Mouse (Mus musculus): ENCODE data around the gene Fbxl8. TPM values are rescaled to one million over a fixed set of nuclear protein-coding genes. Genes with fewer than 3 reads are reported as not detected.

Gene Fbxl8
- polyA plus RNA-seq, 1 experiment from 2014 or later, result 4.9 TPM

DNA sequence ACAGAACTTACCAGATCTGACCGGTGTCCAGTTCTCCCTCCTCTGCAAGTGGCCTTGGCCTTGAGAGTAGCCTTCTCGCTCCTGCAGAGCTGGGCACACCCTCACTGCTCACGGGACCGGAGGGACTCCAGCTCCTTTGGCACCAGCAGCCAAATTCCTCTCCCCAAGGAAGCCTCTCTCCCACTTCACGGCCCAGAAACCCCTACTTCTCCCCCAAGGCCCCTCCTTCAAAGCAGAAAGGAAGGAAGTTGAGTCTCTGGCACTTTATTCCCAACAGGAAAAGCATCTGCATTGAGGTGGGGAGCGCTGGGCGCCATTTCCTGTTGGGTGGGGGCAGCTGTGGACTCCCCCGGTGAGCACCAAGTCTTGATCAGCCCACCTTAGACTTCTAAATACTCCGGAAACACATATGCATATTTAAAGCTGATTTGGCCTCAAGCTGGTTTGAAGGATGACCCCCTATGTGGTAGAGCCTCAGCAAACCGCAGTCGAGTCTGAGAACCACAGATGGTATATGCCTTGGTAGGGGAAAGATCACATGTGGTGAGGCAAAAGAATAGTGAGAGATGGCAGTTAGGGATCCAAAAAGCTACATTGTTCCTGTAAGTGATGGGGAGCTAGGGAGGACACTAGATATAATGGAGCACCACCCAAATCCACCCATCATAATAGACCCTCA, 31.6 kb downstream of the Fbxl8 start, which contains the start of gene Exoc3l:
Gene Exoc3l (minus strand): TSS at position 207 of the 679 bp plus-strand sequence.
- peak within 1 kb of the TSS; percentile 12 for H3K9ac ChIP-seq (ENCODE audit: low read length)
- H3K4me2 ChIP-seq (ENCODE audit: low read depth, low read length), result peak within 1 kb of the TSS; percentile 98
- WGBS, result 46% methylated on average over 11 of the region's 11 CpGs
- H3K4me1 ChIP-seq (replicated peaks; ENCODE audit: control insufficient read depth, insufficient read depth, low read length), result peaks cover 17% of the 10 kb centered on the region
- ATAC-seq (ENCODE audit: low read depth), result peak; percentile 10; the same call in 1 of the 2 replicates
- peak within 1 kb of the TSS; percentile 83 for H3K4me3 ChIP-seq (ENCODE audit: low read length)
- H3K27me3 ChIP-seq (ENCODE audit: control insufficient read depth, insufficient read depth, low read depth, low read length), result no peaks in the 10 kb centered on the region
- H3K27ac ChIP-seq (ENCODE audit: low read length), result peak within 1 kb of the TSS; percentile 78
- H3K36me3 ChIP-seq (ENCODE audit: control insufficient read depth, insufficient read depth, low read length), result peaks cover 10% of the 10 kb centered on the region
- no peaks in the 10 kb centered on the region for H3K9me3 ChIP-seq (ENCODE audit: control insufficient read depth, low read length)

DNA sequence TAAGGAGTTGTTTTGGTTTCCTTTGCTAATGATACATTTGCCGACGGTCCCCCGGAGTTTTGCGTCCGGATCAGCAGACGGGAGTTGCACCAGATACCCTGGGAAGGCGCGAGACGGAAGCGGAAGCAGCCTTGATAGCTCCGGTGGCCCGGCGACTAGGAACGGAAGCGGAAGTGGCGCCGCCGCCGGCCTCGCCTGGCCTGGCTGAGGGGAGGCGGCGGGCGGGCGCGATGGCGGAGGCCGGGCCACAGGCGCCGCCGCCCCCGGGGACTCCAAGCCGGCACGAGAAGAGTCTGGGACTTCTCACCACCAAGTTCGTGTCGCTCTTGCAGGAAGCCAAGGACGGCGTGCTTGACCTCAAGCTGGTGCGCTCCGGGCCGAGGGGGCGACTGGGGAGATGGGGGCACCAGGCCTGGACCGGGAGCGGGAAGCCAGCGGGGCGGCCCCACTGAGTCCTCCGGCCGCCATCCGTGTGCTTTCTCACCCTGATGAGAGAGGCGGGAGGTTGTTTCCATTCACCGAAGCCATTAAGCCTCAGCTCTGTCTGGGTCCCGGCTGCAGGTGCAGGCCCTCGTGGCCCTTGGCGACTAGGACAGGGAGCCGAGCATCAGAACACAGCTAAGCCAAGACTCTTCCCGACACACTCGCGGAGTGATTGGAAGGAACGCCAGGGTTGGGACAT, 33.2 kb downstream of the Fbxl8 start, which contains the start of gene E2f4:
Gene E2f4 (plus strand): TSS at position 153 of the 682 bp plus-strand sequence.
- peak within 1 kb of the TSS; percentile 78 for H3K27ac ChIP-seq (ENCODE audit: low read length)
- WGBS, result under 1% methylated on average over 50 of the region's 58 CpGs
- H3K27me3 ChIP-seq (ENCODE audit: control insufficient read depth, insufficient read depth, low read depth, low read length), result no peaks in the 10 kb centered on the region
- peak; percentile 90 for ATAC-seq (ENCODE audit: low read depth)
- H3K4me2 ChIP-seq (ENCODE audit: low read depth, low read length), result peak within 1 kb of the TSS; percentile 98
- H3K4me1 ChIP-seq (replicated peaks; ENCODE audit: control insufficient read depth, insufficient read depth, low read length), result peaks cover 17% of the 10 kb centered on the region
- peaks cover 23% of the 10 kb centered on the region for H3K36me3 ChIP-seq (ENCODE audit: control insufficient read depth, insufficient read depth, low read length)
- peak within 1 kb of the TSS; percentile 83 for H3K4me3 ChIP-seq (ENCODE audit: low read length)
- H3K9me3 ChIP-seq (ENCODE audit: control insufficient read depth, low read length), result no peaks in the 10 kb centered on the region
- H3K9ac ChIP-seq (ENCODE audit: low read length), result peak within 1 kb of the TSS; percentile 89

DNA sequence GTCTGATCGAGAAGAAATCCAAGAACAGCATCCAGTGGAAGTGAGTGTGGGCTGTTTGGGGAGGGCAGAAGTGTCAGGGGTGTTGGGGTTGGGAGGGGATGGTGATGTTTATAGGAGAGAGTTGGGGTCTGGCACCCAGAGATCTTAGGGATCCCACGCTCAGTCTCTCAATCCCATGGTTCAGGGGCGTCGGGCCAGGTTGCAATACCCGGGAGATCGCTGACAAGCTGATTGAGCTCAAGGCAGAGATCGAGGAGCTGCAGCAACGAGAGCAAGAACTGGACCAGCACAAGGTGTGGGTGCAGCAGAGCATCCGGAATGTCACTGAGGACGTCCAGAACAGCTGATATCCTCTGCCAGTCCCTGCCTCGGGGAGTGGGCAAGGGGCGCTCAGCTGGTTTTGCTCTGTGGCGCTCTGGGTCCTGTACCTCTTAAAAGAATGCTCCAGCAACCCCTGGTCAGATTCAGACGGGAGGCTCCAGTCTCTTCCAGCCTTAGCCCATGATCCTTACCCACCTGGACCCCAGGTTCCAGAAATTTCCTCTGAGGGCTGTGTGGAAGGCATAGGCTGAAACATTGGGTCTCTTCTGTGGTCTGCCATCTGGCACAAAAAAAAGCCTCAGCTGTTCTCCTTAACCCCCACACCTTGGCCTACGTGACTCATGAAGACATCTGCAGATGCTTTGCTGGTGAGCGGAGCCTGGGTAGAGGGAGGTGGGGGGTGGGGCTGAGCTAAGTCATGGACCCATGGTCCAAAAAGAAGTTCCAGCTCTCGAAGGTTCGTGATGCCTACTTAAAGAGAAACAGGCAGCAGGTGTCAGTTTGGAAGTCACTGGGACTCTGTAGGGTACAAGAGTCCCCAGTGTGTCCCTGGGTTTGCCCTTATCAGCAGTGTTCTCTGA, 34.2 kb downstream of the Fbxl8 start:
- H3K4me1 ChIP-seq (replicated peaks; ENCODE audit: control insufficient read depth, insufficient read depth, low read length), result peaks cover 17% of the 10 kb centered on the region
- peak overlapping the region; percentile 83 for H3K4me3 ChIP-seq (ENCODE audit: low read length)
- no peak for ATAC-seq (ENCODE audit: low read depth)
- peak overlapping the region; percentile 98 for H3K4me2 ChIP-seq (ENCODE audit: low read depth, low read length)
- H3K27ac ChIP-seq (ENCODE audit: low read length), result no peak overlapping the region
- H3K27me3 ChIP-seq (ENCODE audit: control insufficient read depth, insufficient read depth, low read depth, low read length), result no peaks in the 10 kb centered on the region
- H3K9ac ChIP-seq (ENCODE audit: low read length), result peak overlapping the region; percentile 89
- no peaks in the 10 kb centered on the region for H3K9me3 ChIP-seq (ENCODE audit: control insufficient read depth, low read length)
- H3K36me3 ChIP-seq (ENCODE audit: control insufficient read depth, insufficient read depth, low read length), result peaks cover 29% of the 10 kb centered on the region
- 47% methylated on average over 18 of the region's 18 CpGs for WGBS

DNA sequence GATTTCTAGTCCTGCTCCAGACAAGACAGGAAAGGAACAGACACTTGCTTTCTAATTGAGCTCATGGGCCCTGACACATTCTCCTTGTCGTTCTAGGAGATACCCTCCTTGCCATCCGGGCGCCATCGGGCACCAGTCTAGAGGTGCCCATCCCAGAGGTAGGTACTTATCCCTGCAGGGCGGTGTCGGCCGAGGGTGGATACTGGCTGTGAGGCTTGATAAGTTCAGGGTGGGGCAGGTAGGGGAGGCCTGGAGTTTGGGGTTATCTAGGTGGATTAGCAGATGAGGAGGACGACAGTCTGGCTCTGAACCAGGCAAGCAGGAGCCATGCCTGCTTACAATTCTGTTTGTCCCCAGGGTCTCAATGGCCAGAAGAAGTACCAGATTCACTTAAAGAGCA, 35.5 kb downstream of the Fbxl8 start:
- no peak overlapping the region for H3K4me3 ChIP-seq (ENCODE audit: low read length)
- no peaks in the 10 kb centered on the region for H3K27me3 ChIP-seq (ENCODE audit: control insufficient read depth, insufficient read depth, low read depth, low read length)
- H3K9me3 ChIP-seq (ENCODE audit: control insufficient read depth, low read length), result no peaks in the 10 kb centered on the region
- H3K4me2 ChIP-seq (ENCODE audit: low read depth, low read length), result no peak overlapping the region
- H3K4me1 ChIP-seq (replicated peaks; ENCODE audit: control insufficient read depth, insufficient read depth, low read length), result peaks cover 28% of the 10 kb centered on the region
- WGBS, result 91% methylated on average over 8 of the region's 8 CpGs
- no peak for ATAC-seq (ENCODE audit: low read depth)
- no peak overlapping the region for H3K9ac ChIP-seq (ENCODE audit: low read length)
- peaks cover 29% of the 10 kb centered on the region for H3K36me3 ChIP-seq (ENCODE audit: control insufficient read depth, insufficient read depth, low read length)
- no peak overlapping the region for H3K27ac ChIP-seq (ENCODE audit: low read length)

DNA sequence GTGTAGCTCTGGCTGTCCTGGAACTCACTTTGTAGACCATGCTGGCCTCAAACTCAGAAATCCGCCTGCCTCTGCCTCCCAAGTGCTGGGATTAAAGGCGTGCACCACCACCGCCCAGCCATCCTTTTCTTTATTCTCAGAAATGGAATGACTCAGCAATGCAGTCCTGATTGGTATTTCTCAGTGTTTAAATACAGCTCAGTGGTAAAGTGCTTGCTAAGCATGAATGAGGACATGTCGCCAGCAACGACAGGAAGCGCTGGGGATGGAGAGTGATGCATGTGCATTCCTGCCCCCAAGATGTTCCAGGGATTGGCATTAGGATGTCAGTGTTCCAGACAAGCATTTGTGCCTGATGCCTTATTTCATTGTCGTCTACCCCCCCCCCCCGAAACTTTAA, 38.9 kb downstream of the Fbxl8 start:
- WGBS, result 78% methylated on average over 8 of the region's 8 CpGs
- H3K36me3 ChIP-seq (ENCODE audit: control insufficient read depth, insufficient read depth, low read length), result peaks cover 38% of the 10 kb centered on the region
- H3K9me3 ChIP-seq (ENCODE audit: control insufficient read depth, low read length), result no peaks in the 10 kb centered on the region
- ATAC-seq (ENCODE audit: low read depth), result no peak
- H3K27ac ChIP-seq (ENCODE audit: low read length), result no peak overlapping the region
- H3K4me2 ChIP-seq (ENCODE audit: low read depth, low read length), result no peak overlapping the region
- H3K9ac ChIP-seq (ENCODE audit: low read length), result no peak overlapping the region
- peaks cover 30% of the 10 kb centered on the region for H3K4me1 ChIP-seq (replicated peaks; ENCODE audit: control insufficient read depth, insufficient read depth, low read length)
- H3K27me3 ChIP-seq (ENCODE audit: control insufficient read depth, insufficient read depth, low read depth, low read length), result no peaks in the 10 kb centered on the region
- H3K4me3 ChIP-seq (ENCODE audit: low read length), result no peak overlapping the region

DNA sequence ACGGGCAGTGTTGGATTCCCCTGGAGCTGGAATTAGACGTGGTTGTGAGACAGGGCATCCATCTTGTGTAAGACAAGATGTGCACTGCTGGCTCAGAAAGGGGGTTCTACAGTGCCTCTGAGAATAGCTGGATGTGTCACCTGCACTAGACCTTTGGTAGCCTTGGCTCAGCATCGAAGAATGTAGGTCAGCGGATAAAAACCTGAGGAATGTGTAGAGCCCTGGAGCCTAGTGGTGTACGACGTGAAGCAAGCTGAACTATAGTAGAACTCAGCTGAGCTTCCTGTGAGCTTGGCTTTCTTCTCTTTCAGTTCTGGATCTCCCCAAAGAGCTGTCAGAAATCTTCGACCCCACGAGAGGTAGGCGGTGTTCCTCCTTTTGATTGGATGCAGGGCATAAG, 39.4 kb downstream of the Fbxl8 start:
- Histone ChIP-seq H3K9ac (ENCODE audit: low read length) (no peak overlapping the region), H3K36me3 (ENCODE audit: control insufficient read depth, insufficient read depth, low read length) (peaks cover 40% of the 10 kb centered on the region), H3K27ac (ENCODE audit: low read length) (0 out of 2 replicates have a peak overlapping the region, but pooled peaks have one; percentile 19), H3K4me1 (replicated peaks; ENCODE audit: control insufficient read depth, insufficient read depth, low read length) (peaks cover 25% of the 10 kb centered on the region), H3K27me3 (ENCODE audit: control insufficient read depth, insufficient read depth, low read depth, low read length) (no peaks in the 10 kb centered on the region), H3K4me2 (ENCODE audit: low read depth, low read length) (no peak overlapping the region), H3K9me3 (ENCODE audit: control insufficient read depth, low read length) (no peaks in the 10 kb centered on the region), H3K4me3 (ENCODE audit: low read length) (no peak overlapping the region)
- ATAC-seq (ENCODE audit: low read depth), result no peak
- 54% methylated on average over 9 of the region's 9 CpGs for whole genome bisulfite sequencing

DNA sequence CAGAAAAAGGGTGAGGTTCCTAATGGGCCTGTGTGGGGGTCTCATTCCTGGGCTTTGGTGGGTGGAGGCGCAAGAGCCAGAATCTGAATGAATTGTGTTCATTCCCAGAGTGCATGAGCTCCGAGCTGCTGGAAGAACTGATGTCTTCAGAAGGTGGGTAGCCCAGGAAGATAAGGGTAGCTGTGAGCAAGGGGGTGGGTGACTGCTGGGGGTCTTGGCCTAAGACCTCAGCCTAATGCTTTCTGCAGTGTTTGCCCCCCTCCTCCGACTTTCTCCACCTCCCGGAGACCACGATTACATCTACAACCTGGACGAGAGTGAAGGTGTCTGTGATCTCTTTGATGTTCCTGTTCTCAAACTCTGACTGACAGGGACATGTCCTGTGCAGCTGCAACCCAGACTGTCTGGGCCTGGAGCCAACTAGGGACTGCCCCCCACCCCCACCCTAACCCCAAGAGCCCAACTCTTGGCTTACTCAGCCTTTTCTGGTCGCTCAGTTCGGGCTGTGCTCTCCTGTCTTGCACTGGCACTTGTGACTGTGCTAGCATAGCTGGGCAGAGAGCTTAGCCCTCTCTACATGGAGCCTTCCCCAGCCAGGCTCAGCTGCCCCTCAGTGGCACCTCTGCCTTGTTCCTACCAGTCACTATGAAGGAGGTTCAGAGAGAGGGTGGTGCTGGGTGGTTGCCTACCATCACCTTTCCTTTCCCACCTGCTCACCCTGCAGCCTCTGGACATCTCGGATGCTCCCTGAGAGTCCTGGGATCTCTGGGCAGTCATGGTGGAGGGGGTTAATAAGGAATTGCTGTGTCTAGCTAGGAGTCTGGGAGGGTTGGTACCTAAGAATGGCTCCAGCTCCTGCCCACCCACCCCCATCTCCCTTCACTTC, 40.1 kb downstream of the Fbxl8 start:
- peaks cover 42% of the 10 kb centered on the region for H3K36me3 ChIP-seq (ENCODE audit: control insufficient read depth, insufficient read depth, low read length)
- H3K4me2 ChIP-seq (ENCODE audit: low read depth, low read length), result no peak overlapping the region
- H3K4me3 ChIP-seq (ENCODE audit: low read length), result no peak overlapping the region
- peaks cover 23% of the 10 kb centered on the region for H3K4me1 ChIP-seq (replicated peaks; ENCODE audit: control insufficient read depth, insufficient read depth, low read length)
- no peak overlapping the region for H3K9ac ChIP-seq (ENCODE audit: low read length)
- H3K27ac ChIP-seq (ENCODE audit: low read length), result peak overlapping the region; percentile 92
- ATAC-seq (ENCODE audit: low read depth), result peak; percentile 26
- no peaks in the 10 kb centered on the region for H3K9me3 ChIP-seq (ENCODE audit: control insufficient read depth, low read length)
- H3K27me3 ChIP-seq (ENCODE audit: control insufficient read depth, insufficient read depth, low read depth, low read length), result no peaks in the 10 kb centered on the region
- 39% methylated on average over 9 of the region's 9 CpGs for WGBS
